Mouse (Mus musculus): Measurements from ENCODE around the gene Pitx3. TPM values are rescaled to one million over a fixed set of nuclear protein-coding genes. Genes with fewer than 3 reads are reported as not detected.

Pitx3 gene
- under 1 TPM in 1 of 2 experiments, not detected in 1; 0.27 TPM for polyA plus RNA-seq (2017; shearing (Covaris generic))

GRCm38 (mm10) chr19:46147511-46148371 lies at the start of gene Pitx3:
Pitx3 (minus strand) TSS chr19:46148326.

GRCm38 (mm10) chr19:46152127-46152803 lies 4.1 kb upstream of the Pitx3 start, which contains the start of gene Gbf1:
Gbf1 (plus strand) TSS chr19:46152509.

GRCm38 (mm10) chr19:46131694-46132525 lies 16.2 kb downstream of the Pitx3 start, which contains the start of gene Elovl3:
Elovl3 (plus strand) TSS chr19:46131897.

Other genes starting within 250 kb of the Pitx3 start
- gene Armh3, start 149.8 kb downstream of the Pitx3 start, polyA plus RNA-seq (2017; shearing (Covaris generic)), result 10 to 100 TPM; 10.5 to 15.7 TPM
- gene Hps6, start 144.8 kb downstream of the Pitx3 start, polyA plus RNA-seq (2017; shearing (Covaris generic)), result 10 to 100 TPM; 14.9 to 16.5 TPM
- 10 to 100 TPM; 43.5 to 60.9 TPM for gene Pprc1, start 103.4 kb downstream of the Pitx3 start, polyA plus RNA-seq (2017; shearing (Covaris generic))
- 100 to 1,000 TPM; 232 to 298 TPM for gene Ldb1, start 103.1 kb downstream of the Pitx3 start, polyA plus RNA-seq (2017; shearing (Covaris generic))
- 10 to 100 TPM; 75.5 to 93.8 TPM for gene Nolc1, start 72.5 kb downstream of the Pitx3 start, polyA plus RNA-seq (2017; shearing (Covaris generic))
- gene Elovl3, start 16.4 kb downstream of the Pitx3 start, polyA plus RNA-seq (2017; shearing (Covaris generic)), result not detected
- 10 to 100 TPM; 57.4 to 61.6 TPM for gene Gbf1, start 4.2 kb upstream of the Pitx3 start, polyA plus RNA-seq (2017; shearing (Covaris generic))
- gene Nfkb2, start 156.0 kb upstream of the Pitx3 start, polyA plus RNA-seq (2017; shearing (Covaris generic)), result 100 to 1,000 TPM in 1 of 2 experiments, 10 to 100 TPM in 1; 87.1 to 102 TPM
- gene Psd, start 178.8 kb upstream of the Pitx3 start, polyA plus RNA-seq (2017; shearing (Covaris generic)), result 1 to 10 TPM; 4.2 to 7.8 TPM
- 10 to 100 TPM; 15.7 to 16.8 TPM for gene Fbxl15, start 179.9 kb upstream of the Pitx3 start, polyA plus RNA-seq (2017; shearing (Covaris generic))
- 10 to 100 TPM; 32.0 to 45.8 TPM for gene Cuedc2, start 190.4 kb upstream of the Pitx3 start, polyA plus RNA-seq (2017; shearing (Covaris generic))
- gene Mfsd13a, start 192.8 kb upstream of the Pitx3 start, polyA plus RNA-seq (2017; shearing (Covaris generic)), result 1 to 10 TPM; 6.5 to 8.3 TPM
- gene 2310034G01Rik, start 202.0 kb upstream of the Pitx3 start, polyA plus RNA-seq (2017; shearing (Covaris generic)), result under 1 TPM; 0.21 to 0.57 TPM
- gene Actr1a, start 247.4 kb upstream of the Pitx3 start, polyA plus RNA-seq (2017; shearing (Covaris generic)), result 100 to 1,000 TPM in 1 of 2 experiments, 10 to 100 TPM in 1; 88.7 to 102 TPM
- 10 to 100 TPM; 31.7 to 44.7 TPM for gene Sufu, start 248.6 kb upstream of the Pitx3 start, polyA plus RNA-seq (2017; shearing (Covaris generic))

Measured in inflammation-experienced regulatory T-cells (primary cell).